Mouse (Mus musculus) R1 (cell line): ENCODE data around the gene Disp2.

ENCODE experiments used
- DNase-seq: peaks from one replicate; pipeline ENCODE4 v3.0.0-alpha.2; 2018; ENCODE audit warnings: low read depth, low spot score

Disp2 gene

GRCm38 (mm10) chr2:118841186-118841585, 61.7 kb downstream of the Disp2 start:
- DNase-seq, result no peak

- peak; percentile 70 for DNase-seq
Observed at GRCm38 (mm10) chr2:118841774-118842173, 62.3 kb downstream of the Disp2 start.

DNA sequence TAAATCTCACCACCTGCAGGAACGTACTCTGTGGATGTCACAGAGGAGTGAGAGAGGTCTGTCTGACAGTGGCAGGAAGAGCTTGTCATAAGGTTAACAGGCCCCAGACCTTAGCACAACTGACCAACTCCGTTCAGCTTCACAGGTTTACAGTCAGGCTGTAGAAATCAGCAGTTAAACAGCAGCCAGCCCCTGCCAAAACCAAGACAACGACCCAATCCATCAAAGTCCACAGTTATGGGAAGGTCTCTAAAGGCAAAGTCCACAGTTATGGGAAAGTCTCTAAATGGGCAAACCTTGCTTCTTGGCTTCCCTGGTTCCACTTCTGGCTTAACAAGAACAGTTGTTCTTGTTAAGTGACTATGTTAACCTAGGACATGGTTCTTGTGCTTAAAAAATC, 64.9 kb downstream of the Disp2 start:
- DNase-seq, result no peak

DNA sequence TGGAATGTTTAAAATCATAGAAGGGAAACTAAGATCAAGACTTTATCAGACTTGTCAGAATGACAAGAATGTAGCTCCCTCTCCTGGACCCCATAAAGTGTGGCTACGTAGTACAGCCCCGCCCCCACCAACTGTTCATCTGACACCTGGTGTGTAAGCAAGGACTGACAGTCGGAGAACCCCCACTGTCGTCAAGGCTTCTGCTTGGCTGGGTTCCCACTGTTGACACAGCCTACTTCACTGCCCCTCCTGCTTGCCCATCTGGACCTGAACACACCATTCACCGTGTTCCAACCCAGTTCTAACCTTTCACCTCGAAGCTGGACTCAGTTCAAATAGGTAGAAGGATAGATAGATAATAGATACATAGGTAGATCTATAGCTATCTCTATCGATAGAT, 66.7 kb downstream of the Disp2 start:
- DNase-seq, result peak; percentile 29

- no peak for DNase-seq
Observed at GRCm38 (mm10) chr2:118851756-118852155, 72.2 kb downstream of the Disp2 start.
